Mouse (Mus musculus): ENCODE results near the gene Slc25a11.

DNA sequence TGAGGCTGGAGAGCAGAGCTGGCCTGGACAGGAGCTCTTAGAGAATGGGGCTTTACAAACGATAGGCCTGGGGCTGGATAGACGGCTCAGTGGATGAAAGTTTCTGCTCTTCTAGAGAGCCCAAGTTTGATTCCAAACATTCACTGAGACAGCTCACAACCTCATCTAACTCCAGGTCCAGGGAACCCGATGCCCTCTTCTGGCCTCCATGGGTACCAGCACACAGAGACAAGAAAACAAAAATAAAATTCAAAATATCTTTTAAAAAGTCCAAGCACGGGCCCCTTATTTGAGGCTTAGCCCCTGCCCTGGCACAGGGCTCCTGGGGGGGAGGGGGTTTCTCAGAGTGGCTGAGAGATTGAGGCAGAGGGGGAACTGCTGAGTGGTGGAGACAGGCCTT is 36.5 kb downstream of the Slc25a11 start:
- no peak for TF ChIP-seq CTCF (IDR thresholded peaks at IDR 0.05; ENCODE audit: low read depth)
- no peak for TF ChIP-seq EP300 (IDR thresholded peaks at IDR 0.05; ENCODE audit: low read depth)

Measured in liver, embryonic 14.5 days (tissue).